24 mouse cellular contexts compared by ENCODE assay signal in genomic region chr10:84938094-84938820, GRCm38 (mm10). TPM values are rescaled to one million over a fixed set of nuclear protein-coding genes. Genes with fewer than 3 reads are reported as not detected.
A peak's percentile ranks its signal among the peaks of the same experiment; 100 is the strongest.
DNase-seq lines count a peak whose midpoint lies in the region; ATAC-seq and TF ChIP-seq lines count a peak whose summit lies in the region.
"Had no signal": no experiment of that assay in that cellular context is flagged by ENCODE, and none has a peak within 500 bp of the region (broad histone marks: within the 10 kb centered on the region; RNA-seq: fewer than 3 reads in every experiment).

No protein-coding gene starts in this region.

- H3K4me2 ChIP-seq in heart, embryonic 14.5 days (ENCODE audit: low read length), result no peak overlapping the region
- no peak overlapping the region for H3K4me2 ChIP-seq in hindbrain, embryonic 14.5 days (replicated peaks)
- H3K4me2 ChIP-seq: hindbrain, embryonic 15.5 days; liver, embryonic 13.5 days; lung, embryonic 14.5 days had no signal

- H3K4me3 ChIP-seq in gastrocnemius, adult 2 months, result peak overlapping the region; percentile 57
- H3K4me3 ChIP-seq in heart, embryonic 14.5 days (ENCODE audit: control insufficient read depth in 1 of 2, insufficient read depth in 1 of 2, low read depth in 1 of 2, low read length in 2 of 2), result no peak overlapping the region
- no peak overlapping the region for H3K4me3 ChIP-seq in embryonic fibroblast, embryonic 13.5 days (ENCODE audit: insufficient read depth, low read length)
- no peak overlapping the region for H3K4me3 ChIP-seq in kidney, adult 2 months (ENCODE audit: insufficient read depth, low read depth, low read length)
- H3K4me3 ChIP-seq in hindbrain, embryonic 14.5 days (replicated peaks; ENCODE audit: low read length), result no peak overlapping the region
- H3K4me3 ChIP-seq: embryonic facial prominence, embryonic 10.5 days; forebrain, embryonic 10.5 days; hindbrain, embryonic 15.5 days; liver, embryonic 13.5 days; megakaryocyte, embryonic 14.5 days had no signal

- H3K27ac ChIP-seq in gastrocnemius, adult 2 months, result peak overlapping the region; percentile 88
- H3K27ac ChIP-seq in heart, embryonic 14.5 days (replicated peaks in 1 of 2; ENCODE audit: control insufficient read depth in 1 of 2, insufficient read depth in 1 of 2, low read depth in 2 of 2, low read length in 2 of 2), result peak overlapping the region in 1 of 2 experiments; percentile 25; a peak in 1 of 4 replicates
- H3K27ac ChIP-seq in embryonic fibroblast, embryonic 13.5 days (ENCODE audit: insufficient read depth, low read length), result peak overlapping the region; percentile 39; the same call in 1 of the 2 replicates
- H3K27ac ChIP-seq in kidney, adult 2 months (ENCODE audit: insufficient read depth, low read depth, low read length), result no peak overlapping the region
- H3K27ac ChIP-seq in hindbrain, embryonic 14.5 days, result no peak overlapping the region
- H3K27ac ChIP-seq: embryonic facial prominence, embryonic 10.5 days; forebrain, embryonic 10.5 days; hindbrain, embryonic 15.5 days; liver, embryonic 13.5 days; stomach, postnatal 0 days had no signal

- no peak for TF ChIP-seq CTCF in gastrocnemius, adult 2 months (IDR thresholded peaks at IDR 0.05)
- no peak for TF ChIP-seq CTCF in embryonic fibroblast, embryonic 13.5 days (IDR thresholded peaks at IDR 0.05; ENCODE audit: borderline replicate concordance, insufficient read depth, low read length)
- TF ChIP-seq CTCF in kidney, adult 2 months (conservative IDR thresholded peaks at IDR 0.05; ENCODE audit: insufficient read depth, insufficient read length, low read depth, low read length), result no peak

- 42% methylated on average over 14 of the region's 14 CpGs for WGBS in heart, embryonic 14.5 days
- WGBS in kidney, adult 2 months, result 67% methylated on average over 14 of the region's 14 CpGs
- 77% methylated on average over 14 of the region's 14 CpGs for WGBS in hindbrain, embryonic 14.5 days

- H3K27me3 ChIP-seq in heart, embryonic 14.5 days (ENCODE audit: control insufficient read depth, insufficient read depth, low read length), result no peaks in the 10 kb centered on the region
- H3K27me3 ChIP-seq in kidney, adult 2 months (replicated peaks; ENCODE audit: control insufficient read depth, insufficient read depth, low read length), result no peaks in the 10 kb centered on the region
- no peaks in the 10 kb centered on the region for H3K27me3 ChIP-seq in hindbrain, embryonic 14.5 days (ENCODE audit: control insufficient read depth, insufficient read depth, low read length)
- H3K27me3 ChIP-seq: hindbrain, embryonic 15.5 days; liver, embryonic 13.5 days; megakaryocyte, embryonic 14.5 days had no signal

- no peak for ATAC-seq in heart, embryonic 14.5 days (ENCODE audit: insufficient number of reproducible peaks, insufficient read depth, low FRiP score, low read depth)
- no peak for ATAC-seq in hindbrain, embryonic 14.5 days (ENCODE audit: low FRiP score)
- ATAC-seq: activated CD4-positive, CD25-positive, alpha-beta regulatory T cell, adult 4 months; forebrain, postnatal 0 days had no signal

- TF ChIP-seq POLR2A in embryonic fibroblast, embryonic 13.5 days (IDR thresholded peaks at IDR 0.05; ENCODE audit: low read depth, low read length), result no peak
- no peak for TF ChIP-seq POLR2A in kidney, adult 2 months (IDR thresholded peaks at IDR 0.05; ENCODE audit: low read depth, low read length)

- H3K4me1 ChIP-seq in heart, embryonic 14.5 days (ENCODE audit: control insufficient read depth in 2 of 2, insufficient read depth in 2 of 2, low read length in 2 of 2), result peaks cover 13 to 32% of the 10 kb centered on the region in 2 experiments
- peaks cover 8% of the 10 kb centered on the region; the same call in 1 of the 2 replicates for H3K4me1 ChIP-seq in embryonic fibroblast, embryonic 13.5 days (ENCODE audit: control insufficient read depth, insufficient read depth, low read length)
- no peaks in the 10 kb centered on the region for H3K4me1 ChIP-seq in kidney, adult 2 months (ENCODE audit: control insufficient read depth, insufficient read depth, low read length)
- 0 out of 2 replicates have a peak, but pooled peaks cover 3% of the 10 kb centered on the region for H3K4me1 ChIP-seq in hindbrain, embryonic 14.5 days (replicated peaks; ENCODE audit: control insufficient read depth, insufficient read depth, low read length)
- H3K4me1 ChIP-seq: hindbrain, embryonic 15.5 days; liver, embryonic 13.5 days had no signal

- H3K9me3 ChIP-seq in heart, embryonic 14.5 days (ENCODE audit: control insufficient read depth, low read length), result no peaks in the 10 kb centered on the region
- H3K9me3 ChIP-seq in hindbrain, embryonic 14.5 days (ENCODE audit: control insufficient read depth, low read length), result no peaks in the 10 kb centered on the region
- H3K9me3 ChIP-seq: embryonic facial prominence, embryonic 10.5 days; forebrain, embryonic 10.5 days; hindbrain, embryonic 15.5 days; liver, embryonic 13.5 days; megakaryocyte, embryonic 14.5 days had no signal

- DNase-seq in gastrocnemius, adult 2 months, result peak; percentile 37
- DNase-seq in gastrocnemius, postnatal 4 days (ENCODE audit: low spot score in 2 of 2), result no peak
- no peak for DNase-seq in heart, postnatal 14 days
- DNase-seq in kidney, adult 2 months, result no peak
- DNase-seq in hindbrain, embryonic 14.5 days (ENCODE audit: low spot score), result no peak
- DNase-seq: cerebellum, adult 11-12 months; cerebellum, postnatal 10 days; forebrain, postnatal 0 days; gastrocnemius, postnatal 25 days; kidney, adult 8-10 months; kidney, postnatal 10 days; liver, embryonic 13.5 days; lung, embryonic 14.5 days; midbrain, embryonic 14.5 days; thymus, adult 2 months; thymus, postnatal 4 days had no signal

- intact Hi-C loops in gastrocnemius, adult 2 months (cut with DNase I), result no loop called here
- intact Hi-C loops in heart, postnatal 14 days (cut with DNase I), result no loop called here

- H3K9ac ChIP-seq in heart, embryonic 14.5 days (ENCODE audit: low read length), result 0 out of 2 replicates have a peak overlapping the region, but pooled peaks have one; percentile 3
- no peak overlapping the region for H3K9ac ChIP-seq in hindbrain, embryonic 14.5 days
- H3K9ac ChIP-seq: forebrain, postnatal 0 days; hindbrain, embryonic 15.5 days; liver, embryonic 13.5 days; lung, embryonic 14.5 days had no signal

- peaks cover 5% of the 10 kb centered on the region; the same call in 1 of the 2 replicates for H3K36me3 ChIP-seq in heart, embryonic 14.5 days (ENCODE audit: control insufficient read depth, insufficient read depth, low read length)
- no peaks in the 10 kb centered on the region for H3K36me3 ChIP-seq in kidney, adult 2 months (ENCODE audit: control insufficient read depth, insufficient read depth, low read length)
- H3K36me3 ChIP-seq in hindbrain, embryonic 14.5 days (replicated peaks; ENCODE audit: control insufficient read depth, insufficient read depth), result peaks cover 15% of the 10 kb centered on the region; the same call in 1 of the 2 replicates

RNA-seq across cellular contexts. Expression of gene Ric8b, which starts 20.8 kb away (rescaled TPM):
- 10 to 100 TPM; 35.5 to 54.4 TPM for total RNA-seq in gastrocnemius, adult 2 months (2021)
- total RNA-seq in gastrocnemius, postnatal 4 days (2021), result 10 to 100 TPM; 44.9 to 50.1 TPM
- polyA plus RNA-seq in heart, embryonic 14.5 days (2014; fragmentation: Nextera tagmentation; extraction: Ambion mirVana), result 14.9 and 17.2 TPM in 2 replicates
- total RNA-seq in heart, postnatal 14 days (2021), result 10 to 100 TPM; 25.4 to 26.4 TPM
- polyA plus RNA-seq in embryonic fibroblast, embryonic 13.5 days (2011; ENCODE audit: insufficient read length, low read depth, missing spikeins), result 19.7 and 22.0 TPM in 2 replicates
- 12.2 and 13.6 TPM in 2 replicates for polyA plus RNA-seq in kidney, adult 2 months (2012; rRNA removed)
- polyA plus RNA-seq in hindbrain, embryonic 14.5 days (2014; fragmentation: Nextera tagmentation; extraction: Ambion mirVana), result 45.6 and 49.4 TPM in 2 replicates

Comparison
In these comparisons a context has a peak if more than half of its experiments do, and no peak if none do; other contexts are left out.
1. H3K27ac ChIP-seq: peak in gastrocnemius, adult 2 months (single experiment) and embryonic fibroblast, embryonic 13.5 days (single experiment); none in kidney, adult 2 months (single experiment) and hindbrain, embryonic 14.5 days (single experiment).